Mouse (Mus musculus) bone marrow macrophage, adult 2 months (primary cell): Measurements from ENCODE around the gene Pelo.

Source experiments
- CTCF ChIP-seq: IDR thresholded peaks from 2 replicates; pipeline ENCODE4 v1.5.1; 2012; ENCODE audit warnings: low read depth, mild to moderate bottlenecking, low read length, moderate library complexity
- POLR2A ChIP-seq: IDR thresholded peaks from 2 replicates; pipeline ENCODE4 v1.6.1; 2012; ENCODE audit warnings: mild to moderate bottlenecking, low read depth, low read length, borderline replicate concordance

DNA sequence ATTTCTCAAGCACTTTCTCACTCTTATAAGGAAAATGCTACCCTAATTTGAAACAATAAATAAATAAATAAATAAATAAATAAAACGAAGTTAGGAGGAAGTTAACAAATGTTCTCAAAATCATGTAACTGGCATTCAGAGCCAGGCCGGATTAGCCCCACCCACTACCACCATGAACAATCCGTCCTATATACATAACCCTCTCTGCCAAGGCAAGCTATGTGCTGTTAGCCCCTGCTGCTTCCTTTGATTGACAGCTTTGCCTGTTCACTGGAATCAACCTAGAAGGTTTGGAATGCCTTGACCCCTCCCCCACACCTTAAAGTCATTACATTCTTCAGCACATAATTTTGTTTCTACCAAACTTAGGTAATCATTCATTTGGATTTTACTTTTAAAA lies 1.5 kb upstream of the Pelo start:
- TF ChIP-seq CTCF (no peak), POLR2A (no peak)
